Comparison of ENCODE assay signal across 8 mouse cellular contexts in genomic region chr11:3573092-3573491, GRCm38 (mm10). TPM values are rescaled to one million over a fixed set of nuclear protein-coding genes. Genes with fewer than 3 reads are reported as not detected.
DNase-seq lines count a peak whose midpoint lies in the region; ATAC-seq and TF ChIP-seq lines count a peak whose summit lies in the region.

No protein-coding gene starts in this region.

- WGBS in forebrain, embryonic 10.5 days = 22% methylated on average over 9 of the region's 9 CpGs
- WGBS in forebrain, embryonic 12.5 days = 24% methylated on average over 9 of the region's 9 CpGs
- 4% methylated on average over 9 of the region's 9 CpGs for WGBS in bone marrow, adult 2 months
- 4% methylated on average over 9 of the region's 9 CpGs for WGBS in lung, adult 2 months

- TF ChIP-seq CTCF in bone marrow, adult 2 months (IDR thresholded peaks at IDR 0.05; ENCODE audit: control insufficient read depth, insufficient read depth, low read length) = no peak
- no peak for TF ChIP-seq CTCF in lung, adult 2 months (IDR thresholded peaks at IDR 0.05; ENCODE audit: insufficient read depth, low read length)

- DNase-seq in forebrain, embryonic 10.5 days (ENCODE audit: extremely low spot score, low spot score) = peak; percentile 31
- DNase-seq in heart, adult 11 months = peak; percentile 100
- DNase-seq in kidney, adult 18-20 months = peak; percentile 68
- peak; percentile 48 for DNase-seq in lung, adult 2 months
- peak; percentile 77 for DNase-seq in skeletal muscle tissue, adult 2 months (ENCODE audit: low read depth, low spot score)
- no peak for DNase-seq in frontal cortex, postnatal 36 days (ENCODE audit: low spot score in 2 of 2)

- H3K36me3 ChIP-seq in forebrain, embryonic 10.5 days (replicated peaks) = no peaks in the 10 kb centered on the region
- H3K36me3 ChIP-seq in forebrain, embryonic 12.5 days (replicated peaks) = no peaks in the 10 kb centered on the region

- no peak for TF ChIP-seq POLR2A in bone marrow, adult 2 months (IDR thresholded peaks at IDR 0.05; ENCODE audit: borderline replicate concordance, control insufficient read depth, low read depth, low read length)
- peak; percentile 63; the same call in 1 of the 2 replicates for TF ChIP-seq POLR2A in lung, adult 2 months (IDR thresholded peaks at IDR 0.05; ENCODE audit: borderline replicate concordance, extremely low read depth, low read depth, low read length)

- H3K9ac ChIP-seq in forebrain, embryonic 12.5 days = no peak overlapping the region

- peaks cover 22% of the 10 kb centered on the region for H3K4me1 ChIP-seq in forebrain, embryonic 10.5 days
- H3K4me1 ChIP-seq in forebrain, embryonic 12.5 days = peaks cover 5% of the 10 kb centered on the region
- H3K4me1 ChIP-seq in bone marrow, adult 2 months (ENCODE audit: control insufficient read depth, insufficient read depth, low read length) = no peaks in the 10 kb centered on the region
- peaks cover 21% of the 10 kb centered on the region for H3K4me1 ChIP-seq in lung, adult 2 months (ENCODE audit: control insufficient read depth, insufficient read depth, low read length)

- H3K4me3 ChIP-seq in forebrain, embryonic 10.5 days = no peak overlapping the region
- no peak overlapping the region for H3K4me3 ChIP-seq in forebrain, embryonic 12.5 days (replicated peaks)
- no peak overlapping the region for H3K4me3 ChIP-seq in bone marrow, adult 2 months (replicated peaks; ENCODE audit: control insufficient read depth, low read depth, low read length)
- H3K4me3 ChIP-seq in lung, adult 2 months (replicated peaks; ENCODE audit: extremely low read depth, low read depth, low read length) = no peak overlapping the region

- H3K27me3 ChIP-seq in forebrain, embryonic 10.5 days (ENCODE audit: poor library complexity, severe bottlenecking) = no peaks in the 10 kb centered on the region
- H3K27me3 ChIP-seq in forebrain, embryonic 12.5 days = no peaks in the 10 kb centered on the region

- peak overlapping the region; percentile 73 for H3K27ac ChIP-seq in forebrain, embryonic 10.5 days
- H3K27ac ChIP-seq in forebrain, embryonic 12.5 days = no peak overlapping the region
- H3K27ac ChIP-seq in bone marrow, adult 2 months (ENCODE audit: control insufficient read depth, insufficient read depth, low read depth, low read length, poor library complexity) = 0 out of 2 replicates have a peak overlapping the region, but pooled peaks have one; percentile 32

- H3K4me2 ChIP-seq in forebrain, embryonic 12.5 days = no peak overlapping the region

- ATAC-seq in forebrain, embryonic 12.5 days (ENCODE audit: low FRiP score) = no peak

- no peaks in the 10 kb centered on the region for H3K9me3 ChIP-seq in forebrain, embryonic 10.5 days
- H3K9me3 ChIP-seq in forebrain, embryonic 12.5 days = no peaks in the 10 kb centered on the region

RNA-seq across cellular contexts. Expression of gene Smtn, which starts 32.7 kb away (rescaled TPM):
- polyA plus RNA-seq in forebrain, embryonic 10.5 days (2016; fragmentation: Nextera tagmentation; extraction: Ambion mirVana) = 35.1 and 40.2 TPM in 2 replicates
- 36.2 and 38.0 TPM in 2 replicates for polyA plus RNA-seq in forebrain, embryonic 12.5 days (2016; fragmentation: Nextera tagmentation; extraction: Ambion mirVana)
- 28.9 and 54.7 TPM in 2 replicates for polyA plus RNA-seq in bone marrow, adult 2 months (2011; ENCODE audit: insufficient read depth, insufficient read length, low replicate concordance, missing spikeins)
- 43.1 and 51.6 TPM in 2 replicates for polyA plus RNA-seq in lung, adult 2 months (2012; rRNA removed)

RNA-seq across cellular contexts. Expression of gene Selenom, which starts 58.6 kb away (rescaled TPM):
- polyA plus RNA-seq in forebrain, embryonic 10.5 days (2016; fragmentation: Nextera tagmentation; extraction: Ambion mirVana) = 36.1 and 37.9 TPM in 2 replicates
- polyA plus RNA-seq in forebrain, embryonic 12.5 days (2016; fragmentation: Nextera tagmentation; extraction: Ambion mirVana) = 49.7 and 51.0 TPM in 2 replicates
- polyA plus RNA-seq in bone marrow, adult 2 months (2011; ENCODE audit: insufficient read depth, insufficient read length, low replicate concordance, missing spikeins) = 8.0 and 23.9 TPM in 2 replicates
- 111 and 138 TPM in 2 replicates for polyA plus RNA-seq in lung, adult 2 months (2012; rRNA removed)

Comparison
In these comparisons a context has a peak if more than half of its experiments do, and no peak if none do; other contexts are left out.
1. DNase-seq: peak in forebrain, embryonic 10.5 days (single experiment), heart, adult 11 months (single experiment), kidney, adult 18-20 months (single experiment), lung, adult 2 months (single experiment) and skeletal muscle tissue, adult 2 months (single experiment); none in frontal cortex, postnatal 36 days (0 of 2).